Mouse (Mus musculus) adrenal gland, postnatal 4 days (tissue): ENCODE data around the gene Krt90. TPM values are rescaled to one million over a fixed set of nuclear protein-coding genes. Genes with fewer than 3 reads are reported as not detected.
A peak's percentile ranks its signal among the peaks of the same experiment; 100 is the strongest.
"Not testable (repeated sequence)": the region's sequence is repeated elsewhere in the genome, so short reads cannot be mapped to it uniquely, and the experiment has no call there.

ENCODE experiments used
- DNase-seq, 2 experiments: peaks; one replicate each; pipeline ENCODE4 v3.0.0; 2021 to 2022; ENCODE audit warnings: low spot score in 2 of 2, mixed read lengths in 2 of 2
- microRNA-seq: library from miRNA; unstranded; fragments of <30 nt; microRNA quantifications from one replicate; pipeline ENCODE4 v1.2.0, GENCODE M21; 2021
- total RNA-seq, 2 experiments: library from RNA; stranded (reverse); gene quantifications; 2 replicates each; pipeline ENCODE4 v1.2.3; 2021

Krt90 gene
- total RNA-seq, 2 experiments from 2014 or later = 0.31 to 0.34 TPM

- peak; percentile 22 to 39 for DNase-seq
Measured at GRCm38 (mm10) chr15:101519792-101520191, 43.0 kb downstream of the Krt90 start.

GRCm38 (mm10) chr15:101517161-101517560, 45.6 kb downstream of the Krt90 start, which contains the start of gene Gm49425:
TSS of gene Gm49425 (minus strand) at chr15:101517261.
- DNase-seq = not testable (repeated sequence)

- no peak for DNase-seq
Measured at GRCm38 (mm10) chr15:101508247-101508646, 54.5 kb downstream of the Krt90 start.

- DNase-seq = no peak
Measured at GRCm38 (mm10) chr15:101506896-101507758, 55.6 kb downstream of the Krt90 start.

Small RNA genes within 50 kb of the gene (microRNA-seq; reads per million reads assigned to microRNA genes)
- gene Gm44393 (not detected), gene Gm44460 (not detected)

Other genes starting within 250 kb of the Krt90 start
- gene Krt80, start 192.8 kb downstream of the Krt90 start, total RNA-seq = 1 to 10 TPM in 1 of 2 experiments, under 1 TPM in 1; 0.45 to 1.1 TPM
- 10 to 100 TPM in 1 of 2 experiments, 1 to 10 TPM in 1; 4.1 to 12.3 TPM for gene Krt7, start 151.9 kb downstream of the Krt90 start, total RNA-seq
- not detected for gene Krt87, start 124.1 kb downstream of the Krt90 start, total RNA-seq
- not detected for gene Krt88, start 115.2 kb downstream of the Krt90 start, total RNA-seq
- not detected for gene Krt81, start 99.2 kb downstream of the Krt90 start, total RNA-seq
- not detected for gene Krt86, start 89.5 kb downstream of the Krt90 start, total RNA-seq
- gene Krt83, start 71.4 kb downstream of the Krt90 start, total RNA-seq = not detected
- not detected for gene Gm49425, start 45.7 kb downstream of the Krt90 start, total RNA-seq
- gene Krt84, start 30.1 kb downstream of the Krt90 start, total RNA-seq = not detected
- gene Krt82, start 12.3 kb downstream of the Krt90 start, total RNA-seq = not detected
- gene Krt75, start 11.0 kb upstream of the Krt90 start, total RNA-seq = not detected
- not detected for gene Gm5414, start 65.2 kb upstream of the Krt90 start, total RNA-seq
- not detected for gene Gm5478, start 84.4 kb upstream of the Krt90 start, total RNA-seq
- not detected for gene Krt6b, start 117.3 kb upstream of the Krt90 start, total RNA-seq
- gene Krt6a, start 131.4 kb upstream of the Krt90 start, total RNA-seq = not detected
- not detected for gene Krt5, start 149.9 kb upstream of the Krt90 start, total RNA-seq
- not detected for gene Krt71, start 180.2 kb upstream of the Krt90 start, total RNA-seq
- not detected for gene Krt72, start 223.5 kb upstream of the Krt90 start, total RNA-seq
- gene Krt73, start 239.4 kb upstream of the Krt90 start, total RNA-seq = not detected